Mouse (Mus musculus) mature B cell (primary cell): ENCODE results near the gene Lca5.

Experiments used
- in situ Hi-C: fragments of 300-500 bp; cut with MboI; formaldehyde crosslinking; loops from 2 replicates; pipeline ENCODE4 v1.14.3; 2019

Lca5 gene

GRCm38 (mm10) chr9:83440392-83441357, at the start of gene Lca5:
Gene Lca5 (minus strand): TSS chr9:83441127.
- in situ Hi-C loops = no loop called here

DNA sequence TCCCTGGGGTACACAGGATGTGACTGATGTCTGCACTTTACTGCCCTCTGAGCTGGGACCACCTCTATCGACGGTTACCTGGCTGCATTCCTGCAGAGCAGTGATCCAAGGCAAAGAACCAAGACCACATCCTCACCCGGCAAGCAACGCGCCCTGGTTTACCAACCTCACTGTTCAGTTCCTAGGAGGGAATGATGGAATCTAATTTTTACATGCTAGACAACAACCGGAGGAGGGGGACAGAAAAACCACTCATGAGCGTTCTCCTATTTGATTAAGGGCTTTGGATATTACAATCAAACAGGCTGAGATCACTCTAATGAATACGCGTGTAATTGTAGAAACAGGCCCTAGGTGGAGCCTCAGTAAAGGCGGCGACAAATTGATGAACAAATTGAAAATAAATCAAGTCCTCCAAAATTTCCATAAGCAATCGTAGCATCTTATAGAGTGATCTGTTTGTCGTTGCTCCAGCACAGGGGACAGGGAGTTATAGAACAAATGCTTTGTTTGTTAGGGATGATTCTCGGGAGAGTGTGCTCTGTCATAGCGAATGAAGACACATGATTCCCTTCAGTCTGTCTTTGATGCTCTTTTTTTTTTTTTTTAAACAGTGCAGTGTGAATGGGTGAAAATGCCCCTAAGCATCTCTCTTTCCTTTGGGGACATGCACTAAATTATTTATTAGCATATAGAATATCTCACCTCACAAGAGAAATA, 47.7 kb upstream of the Lca5 start:
- in situ Hi-C loops = no loop called here

DNA sequence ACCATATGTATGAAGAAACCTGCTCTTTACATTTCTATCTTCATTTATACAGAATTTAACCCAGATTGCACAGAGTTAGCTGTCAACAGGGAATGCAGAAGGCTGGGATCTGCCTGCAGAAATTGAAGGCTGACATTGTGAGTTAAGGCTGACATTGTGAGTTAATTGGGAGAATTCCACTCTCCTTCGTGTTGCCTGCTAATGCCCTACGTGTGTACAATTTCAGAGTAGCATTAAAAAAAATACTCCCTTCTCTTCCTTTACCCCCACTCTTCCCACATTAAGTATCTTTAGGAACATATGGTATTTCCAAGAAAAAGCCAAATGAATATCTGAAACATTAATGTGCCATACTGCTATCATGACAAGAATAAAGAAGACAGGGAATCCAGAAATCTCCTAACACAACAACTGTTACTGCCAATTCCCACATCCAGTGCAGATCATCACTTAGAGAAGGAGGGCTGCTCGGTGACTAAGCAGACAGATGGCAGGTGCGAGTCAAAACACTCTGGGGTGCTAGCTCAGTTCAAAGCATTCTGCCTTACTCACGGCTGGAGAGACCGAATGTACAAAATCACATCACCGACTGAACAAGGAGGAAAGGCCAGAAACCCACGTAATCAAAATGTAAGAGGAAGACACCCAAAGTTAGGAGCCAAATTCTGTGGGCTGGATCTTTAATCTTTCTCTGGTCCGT, 47.0 kb upstream of the Lca5 start:
- in situ Hi-C loops = no loop called here

GRCm38 (mm10) chr9:83485966-83486365, 45.0 kb upstream of the Lca5 start:
- in situ Hi-C loops = no loop called here

DNA sequence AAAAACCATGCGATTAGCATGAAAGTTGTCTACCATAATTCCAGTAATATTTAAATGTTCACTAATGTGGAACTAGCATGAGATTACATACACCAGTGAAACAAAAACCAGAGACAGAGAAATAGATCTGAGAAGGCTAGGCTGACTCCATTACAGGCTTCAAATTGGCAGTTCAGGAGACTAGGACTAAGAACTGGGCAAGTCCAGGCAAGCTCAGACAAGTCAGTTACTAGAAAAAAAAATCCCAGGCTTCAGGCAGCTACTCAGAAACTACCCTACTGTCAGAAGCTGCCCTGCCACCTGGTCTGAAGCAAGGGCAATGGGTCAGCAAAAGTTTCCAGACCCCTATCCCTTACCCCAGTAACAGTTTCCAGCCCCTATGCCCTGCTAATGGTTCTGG, 44.4 kb upstream of the Lca5 start:
- in situ Hi-C loops = no loop called here

DNA sequence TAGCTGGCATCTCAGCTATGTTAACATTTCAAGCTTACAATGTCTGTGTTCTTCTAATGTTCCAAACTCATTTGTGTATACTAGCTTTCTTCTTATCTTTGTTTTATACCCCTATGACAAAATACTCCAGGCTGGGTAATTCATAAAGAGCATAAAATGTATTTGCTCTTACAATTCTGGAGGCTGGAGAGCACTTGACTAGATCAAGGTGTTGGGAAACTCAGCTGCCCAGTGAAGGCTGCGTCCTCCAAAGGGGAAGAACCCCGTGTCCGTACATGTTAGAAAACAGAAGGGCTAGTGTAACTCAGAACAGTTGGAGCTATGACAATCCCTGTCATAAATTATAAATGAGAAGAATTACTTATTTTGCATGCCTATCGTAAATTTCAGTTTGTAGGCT, 42.5 kb upstream of the Lca5 start:
- in situ Hi-C loops = no loop called here

DNA sequence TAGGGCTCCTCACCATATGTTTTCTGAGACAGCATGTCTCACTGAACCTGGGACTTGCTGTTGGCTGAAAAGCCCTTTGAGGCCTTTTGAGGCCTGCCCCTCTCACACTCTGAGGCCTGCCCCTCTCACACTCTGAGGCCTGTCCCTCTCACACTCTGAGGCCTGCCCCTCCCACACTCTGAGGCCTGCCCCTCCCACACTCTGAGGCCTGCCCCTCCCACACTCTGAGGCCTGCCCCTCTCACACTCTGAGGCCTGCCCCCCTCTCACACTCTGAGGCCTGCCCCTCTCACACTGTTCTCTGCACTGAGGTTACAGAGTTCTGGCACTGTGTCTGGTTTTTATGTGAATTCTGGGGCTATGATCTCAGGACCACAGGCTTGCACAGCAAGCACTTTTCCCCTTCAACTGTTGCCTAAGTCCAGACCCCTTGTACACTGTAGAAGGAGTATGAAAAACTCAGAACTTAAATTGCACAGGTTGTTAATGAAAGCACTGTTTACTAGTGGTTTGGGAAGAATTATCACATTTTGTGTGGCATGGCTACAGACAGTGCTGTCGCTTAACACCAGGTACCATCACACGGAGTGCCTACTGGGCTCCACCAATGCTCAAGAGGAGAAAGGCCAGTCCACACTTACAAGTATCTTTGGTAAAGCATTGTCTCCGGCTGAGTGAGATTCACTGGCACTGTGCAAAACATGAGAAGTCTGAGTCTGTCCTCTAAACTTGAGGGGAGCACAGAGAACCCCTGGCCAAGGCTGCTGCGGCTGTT, 41.4 kb upstream of the Lca5 start:
- in situ Hi-C loops = no loop called here

- in situ Hi-C loops = no loop called here
Observed at GRCm38 (mm10) chr9:83469871-83470270, 28.9 kb upstream of the Lca5 start.

DNA sequence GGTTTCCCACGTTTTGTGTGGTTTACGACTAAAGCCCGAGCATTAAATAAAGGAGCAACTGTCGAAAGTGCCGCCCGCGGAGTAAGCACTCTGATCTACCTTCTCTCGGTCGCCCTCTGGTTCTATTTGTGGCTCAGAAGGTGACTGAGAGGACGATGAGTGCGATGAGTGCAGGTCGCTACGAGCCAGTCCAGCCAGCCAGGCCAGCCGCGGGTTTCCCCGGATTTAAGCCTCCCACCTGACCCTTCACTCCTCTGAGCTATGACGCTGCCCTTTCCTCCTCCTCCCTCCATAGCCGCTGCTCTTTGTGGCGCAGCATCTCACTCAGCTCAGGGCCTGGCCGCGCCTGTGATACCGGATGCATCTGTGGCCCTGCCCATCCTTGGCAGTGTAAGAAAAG, 6.8 kb upstream of the Lca5 start:
- in situ Hi-C loops = no loop called here

GRCm38 (mm10) chr9:83447176-83447575, 6.2 kb upstream of the Lca5 start:
- in situ Hi-C loops = no loop called here

DNA sequence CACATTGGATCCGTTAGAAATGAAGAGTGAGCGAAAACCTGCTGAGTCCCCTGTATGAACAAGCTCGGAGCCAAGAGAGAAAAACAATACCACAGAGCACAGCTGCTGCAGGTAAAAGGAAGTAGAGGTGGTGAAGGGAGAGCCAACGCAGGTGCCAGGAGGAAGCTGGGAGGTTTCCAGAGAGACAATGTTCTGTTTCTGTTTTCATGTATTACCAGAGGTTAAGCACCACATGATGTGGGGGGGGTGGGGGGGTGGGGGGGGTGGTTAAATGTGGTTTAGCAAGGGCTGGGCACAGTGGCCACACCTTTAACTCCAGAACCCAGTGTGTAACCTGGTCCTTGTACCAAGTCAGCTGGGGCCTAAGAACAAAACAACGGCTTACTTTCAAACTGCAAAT, 3.3 kb downstream of the Lca5 start:
- in situ Hi-C loops = no loop called here

DNA sequence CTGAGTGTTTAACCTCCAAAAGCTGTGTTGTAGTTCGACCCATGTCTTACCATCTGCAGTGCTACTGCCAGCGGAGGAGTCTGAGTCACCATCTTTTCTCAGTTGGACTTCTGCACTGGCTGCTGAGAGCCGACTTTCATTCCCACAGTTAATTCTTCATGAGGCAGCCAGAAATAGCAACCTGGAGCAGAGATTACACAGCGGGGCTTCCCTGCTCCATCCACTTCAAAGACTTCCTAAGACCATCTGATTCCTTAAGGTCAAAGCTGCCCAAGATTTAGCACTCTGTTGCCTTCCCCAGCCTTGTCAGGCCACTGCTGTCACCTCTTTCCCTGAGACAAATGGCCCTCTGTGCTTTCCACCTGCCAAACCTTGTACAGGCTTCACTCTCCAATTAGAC, 6.4 kb downstream of the Lca5 start:
- in situ Hi-C loops = no loop called here

GRCm38 (mm10) chr9:83433661-83434060, 7.3 kb downstream of the Lca5 start:
- in situ Hi-C loops = no loop called here

- in situ Hi-C loops = no loop called here
Observed at GRCm38 (mm10) chr9:83427926-83428325, 13.0 kb downstream of the Lca5 start.

DNA sequence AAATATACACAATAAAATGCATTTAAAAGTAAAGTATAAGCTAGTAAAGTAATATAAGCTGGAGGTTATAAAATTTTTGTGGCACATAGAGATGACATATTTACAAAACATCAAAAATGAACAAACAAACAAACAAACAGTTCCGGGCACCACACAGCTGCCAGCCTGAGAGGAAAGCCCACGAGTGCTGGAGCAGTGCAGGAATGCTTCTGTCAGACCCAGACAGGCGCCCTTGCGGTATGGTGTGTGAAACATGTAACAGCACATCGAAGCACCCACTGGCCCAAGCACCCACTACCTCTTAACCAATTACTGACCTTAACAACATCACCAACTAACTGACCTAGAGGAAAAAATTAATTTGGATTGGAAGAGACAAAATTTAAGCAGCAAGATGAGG, 22.0 kb downstream of the Lca5 start:
- in situ Hi-C loops = no loop called here

DNA sequence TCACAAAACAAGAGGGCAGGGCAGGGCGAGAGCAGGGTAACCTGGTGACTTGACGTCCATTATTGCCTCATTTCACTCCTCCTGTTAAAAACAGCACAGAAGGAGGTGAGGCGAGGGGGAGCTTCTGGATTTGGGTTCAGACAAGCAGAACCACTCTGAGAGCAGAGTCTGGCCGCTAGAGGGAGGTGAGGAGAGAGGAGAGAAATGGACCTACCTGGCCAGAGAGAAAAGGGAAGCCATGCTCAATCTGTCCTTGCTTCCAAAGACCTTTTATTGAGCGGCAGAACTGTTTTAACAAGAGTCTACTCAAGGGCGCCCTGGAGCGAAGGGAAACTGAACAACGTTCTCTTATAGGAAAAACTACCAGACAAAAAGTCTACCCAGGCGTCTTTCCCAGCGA, 27.9 kb downstream of the Lca5 start:
- in situ Hi-C loops = no loop called here

- in situ Hi-C loops = no loop called here
Observed at GRCm38 (mm10) chr9:83405150-83405549, 35.8 kb downstream of the Lca5 start.

DNA sequence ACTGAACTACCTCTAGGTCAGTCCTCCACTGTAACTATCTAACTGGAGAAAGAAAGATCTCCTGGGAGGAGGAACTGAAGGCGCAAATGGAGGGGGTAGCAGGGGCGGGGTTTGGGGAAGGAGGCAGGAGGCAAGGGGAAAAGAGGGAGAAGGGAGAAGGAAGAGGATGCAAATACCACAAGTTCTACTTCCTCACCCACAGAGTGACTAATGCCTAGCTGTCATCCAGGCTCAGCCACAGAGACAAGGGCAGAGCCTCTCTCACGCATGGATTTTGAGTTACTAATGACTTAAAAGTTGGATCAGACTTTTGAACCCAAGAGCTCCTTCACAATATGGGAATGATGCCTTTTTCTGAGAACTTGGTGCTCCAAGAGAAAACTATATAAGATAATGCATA, 40.1 kb downstream of the Lca5 start:
- in situ Hi-C loops = no loop called here

DNA sequence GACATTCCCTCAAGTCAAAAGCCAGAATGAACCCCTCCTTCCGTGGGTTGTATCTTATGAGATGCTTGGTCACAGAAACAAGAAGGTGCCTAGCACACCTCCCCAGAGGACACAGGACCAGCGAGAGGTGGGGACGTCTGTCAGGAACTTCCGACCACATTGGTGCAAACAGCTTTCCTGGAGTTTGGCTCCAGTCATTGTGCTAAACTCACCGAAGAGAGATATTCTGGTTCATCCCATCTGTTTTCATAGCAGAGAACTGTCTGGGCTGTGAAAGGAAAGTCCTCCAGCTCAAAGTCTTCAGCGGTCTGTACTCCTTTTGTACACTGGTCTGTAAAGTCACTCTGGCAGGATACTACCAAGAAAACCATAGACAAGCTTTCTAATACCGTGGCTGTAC, 41.5 kb downstream of the Lca5 start:
- in situ Hi-C loops = loop anchor here (25.0 kb wide), 1 partner anchor 213 kb away; no protein-coding TSS in a partner anchor

GRCm38 (mm10) chr9:83398260-83398659, 42.7 kb downstream of the Lca5 start:
- in situ Hi-C loops = loop anchor here (25.0 kb wide), 1 partner anchor 214 kb away; no protein-coding TSS in a partner anchor

- in situ Hi-C loops = loop anchor here (25.0 kb wide), 1 partner anchor 217 kb away; no protein-coding TSS in a partner anchor
Observed at GRCm38 (mm10) chr9:83395456-83395855, 45.5 kb downstream of the Lca5 start.
